Mouse (Mus musculus): Measurements from ENCODE around the gene Alox12b. TPM values are rescaled to one million over a fixed set of nuclear protein-coding genes. Genes with fewer than 3 reads are reported as not detected.

The Alox12b gene
- polyA plus RNA-seq, 1 experiment from 2014 or later, result 0.27 TPM

GRCm38 (mm10) chr11:69125041-69125851, 31.5 kb upstream of the Alox12b start:
- Histone ChIP-seq H3K4me1 (ENCODE audit: control insufficient read depth, insufficient read depth, low read length) (peaks cover 3% of the 10 kb centered on the region), H3K9ac (replicated peaks; ENCODE audit: low read length) (peak overlapping the region; percentile 40), H3K27me3 (ENCODE audit: control insufficient read depth, insufficient read depth, low read length) (peaks cover 6% of the 10 kb centered on the region; the same call in 1 of the 2 replicates), H3K4me2 (ENCODE audit: low read depth, low read length) (peak overlapping the region; percentile 78), H3K27ac (replicated peaks; ENCODE audit: low read depth, low read length) (0 out of 2 replicates have a peak overlapping the region, but pooled peaks have one; percentile 14), H3K36me3 (replicated peaks; ENCODE audit: control insufficient read depth, insufficient read depth, low read depth, low read length) (no peaks in the 10 kb centered on the region), H3K9me3 (replicated peaks; ENCODE audit: control insufficient read depth, low read length) (no peaks in the 10 kb centered on the region), H3K4me3 (ENCODE audit: low read depth, low read length) (peak overlapping the region; percentile 53)
- peak; percentile 97 for DNase-seq (ENCODE audit: low spot score)
- peak; percentile 39; the same call in 1 of the 2 replicates for ATAC-seq (replicated peaks; ENCODE audit: insufficient number of reproducible peaks, low FRiP score, low TSS enrichment, low read depth)
- under 1% methylated on average over 24 of the region's 24 CpGs for WGBS

GRCm38 (mm10) chr11:69125852-69125918, 31.1 kb upstream of the Alox12b start, which contains the start of gene Aloxe3:
Gene Aloxe3 (plus strand): TSS chr11:69125896.
- DNase-seq (ENCODE audit: low spot score) (no peak), ATAC-seq (replicated peaks; ENCODE audit: insufficient number of reproducible peaks, low FRiP score, low TSS enrichment, low read depth) (no peak)
- H3K27ac ChIP-seq (replicated peaks; ENCODE audit: low read depth, low read length), result 0 out of 2 replicates have a peak within 1 kb of the TSS, but pooled peaks have one; percentile 14
- WGBS, result 3% methylated on average over 3 of the region's 3 CpGs
- H3K9me3 ChIP-seq (replicated peaks; ENCODE audit: control insufficient read depth, low read length), result no peaks in the 10 kb centered on the region
- H3K4me2 ChIP-seq (ENCODE audit: low read depth, low read length), result peak within 1 kb of the TSS; percentile 78
- peak within 1 kb of the TSS; percentile 53 for H3K4me3 ChIP-seq (ENCODE audit: low read depth, low read length)
- peaks cover 3% of the 10 kb centered on the region for H3K4me1 ChIP-seq (ENCODE audit: control insufficient read depth, insufficient read depth, low read length)
- peaks cover 2% of the 10 kb centered on the region; the same call in 1 of the 2 replicates for H3K27me3 ChIP-seq (ENCODE audit: control insufficient read depth, insufficient read depth, low read length)
- no peaks in the 10 kb centered on the region for H3K36me3 ChIP-seq (replicated peaks; ENCODE audit: control insufficient read depth, insufficient read depth, low read depth, low read length)
- peak within 1 kb of the TSS; percentile 40 for H3K9ac ChIP-seq (replicated peaks; ENCODE audit: low read length)

DNA sequence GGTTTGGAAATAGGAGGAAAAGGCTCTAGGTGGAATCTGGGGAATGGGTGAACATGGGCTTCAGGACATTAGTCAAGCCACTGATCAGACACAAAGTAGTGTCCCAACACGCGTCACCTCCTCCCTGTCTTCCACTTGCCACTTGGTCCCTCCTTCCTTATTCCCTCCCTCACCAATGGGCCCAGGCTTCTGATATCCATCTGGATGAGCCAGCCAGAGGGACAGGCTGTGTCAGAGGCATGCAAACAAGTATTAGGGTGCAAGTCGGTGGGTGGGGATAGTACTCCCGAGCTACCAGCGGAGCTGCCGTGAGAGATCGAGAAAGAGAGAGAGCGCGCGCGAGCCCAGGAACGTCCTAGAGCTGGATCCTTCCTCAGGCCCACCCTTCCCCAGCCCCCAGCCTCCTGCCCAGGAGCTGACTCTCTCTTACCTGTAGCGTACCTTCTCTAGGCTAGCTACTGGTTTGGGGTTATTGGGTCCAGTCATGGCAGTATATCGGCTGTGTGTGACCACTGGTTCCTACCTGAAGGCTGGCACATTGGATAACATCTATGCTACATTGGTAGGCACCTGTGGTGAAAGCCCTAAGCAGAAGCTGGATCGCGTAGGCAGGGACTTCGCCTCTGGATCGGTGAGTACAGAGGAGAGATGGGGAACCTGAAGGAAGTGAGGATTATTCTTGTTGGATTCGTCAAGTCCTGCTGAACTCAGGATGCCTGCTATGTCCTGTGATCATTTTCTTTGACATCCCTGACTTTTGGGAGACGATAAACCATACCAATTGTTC, 30.7 kb upstream of the Alox12b start:
- H3K9me3 ChIP-seq (replicated peaks; ENCODE audit: control insufficient read depth, low read length), result no peaks in the 10 kb centered on the region
- no peak overlapping the region for H3K27ac ChIP-seq (replicated peaks; ENCODE audit: low read depth, low read length)
- peak overlapping the region; percentile 53 for H3K4me3 ChIP-seq (ENCODE audit: low read depth, low read length)
- 13% methylated on average over 20 of the region's 20 CpGs for WGBS
- H3K27me3 ChIP-seq (ENCODE audit: control insufficient read depth, insufficient read depth, low read length), result peaks cover 2% of the 10 kb centered on the region; the same call in 1 of the 2 replicates
- no peaks in the 10 kb centered on the region; the same call in 1 of the 2 replicates for H3K4me1 ChIP-seq (ENCODE audit: control insufficient read depth, insufficient read depth, low read length)
- ATAC-seq (replicated peaks; ENCODE audit: insufficient number of reproducible peaks, low FRiP score, low TSS enrichment, low read depth) (no peak), DNase-seq (ENCODE audit: low spot score) (peak; percentile 25)
- H3K36me3 ChIP-seq (replicated peaks; ENCODE audit: control insufficient read depth, insufficient read depth, low read depth, low read length), result no peaks in the 10 kb centered on the region
- peak overlapping the region; percentile 40; the same call in 1 of the 2 replicates for H3K9ac ChIP-seq (replicated peaks; ENCODE audit: low read length)
- H3K4me2 ChIP-seq (ENCODE audit: low read depth, low read length), result peak overlapping the region; percentile 78

- ATAC-seq (replicated peaks; ENCODE audit: insufficient number of reproducible peaks, low FRiP score, low TSS enrichment, low read depth) (no peak), DNase-seq (ENCODE audit: low spot score) (peak; percentile 2)
- no peaks in the 10 kb centered on the region for H3K36me3 ChIP-seq (replicated peaks; ENCODE audit: control insufficient read depth, insufficient read depth, low read depth, low read length)
- no peaks in the 10 kb centered on the region for H3K27me3 ChIP-seq (ENCODE audit: control insufficient read depth, insufficient read depth, low read length)
- H3K4me3 ChIP-seq (ENCODE audit: low read depth, low read length), result no peak overlapping the region
- no peak overlapping the region for H3K4me2 ChIP-seq (ENCODE audit: low read depth, low read length)
- 56% methylated on average over 2 of the region's 2 CpGs for WGBS
- no peaks in the 10 kb centered on the region for H3K4me1 ChIP-seq (ENCODE audit: control insufficient read depth, insufficient read depth, low read length)
- H3K9me3 ChIP-seq (replicated peaks; ENCODE audit: control insufficient read depth, low read length), result no peaks in the 10 kb centered on the region
- H3K9ac ChIP-seq (replicated peaks; ENCODE audit: low read length), result no peak overlapping the region
- H3K27ac ChIP-seq (replicated peaks; ENCODE audit: low read depth, low read length), result no peak overlapping the region
Measured at GRCm38 (mm10) chr11:69126706-69127095, 30.1 kb upstream of the Alox12b start.

GRCm38 (mm10) chr11:69128426-69129122, 28.2 kb upstream of the Alox12b start:
- DNase-seq (ENCODE audit: low spot score) (no peak), ATAC-seq (replicated peaks; ENCODE audit: insufficient number of reproducible peaks, low FRiP score, low TSS enrichment, low read depth) (no peak)
- WGBS, result 72% methylated on average over 8 of the region's 8 CpGs
- Histone ChIP-seq H3K36me3 (replicated peaks; ENCODE audit: control insufficient read depth, insufficient read depth, low read depth, low read length) (no peaks in the 10 kb centered on the region), H3K4me1 (ENCODE audit: control insufficient read depth, insufficient read depth, low read length) (no peaks in the 10 kb centered on the region), H3K9ac (replicated peaks; ENCODE audit: low read length) (no peak overlapping the region), H3K9me3 (replicated peaks; ENCODE audit: control insufficient read depth, low read length) (no peaks in the 10 kb centered on the region), H3K4me3 (ENCODE audit: low read depth, low read length) (no peak overlapping the region), H3K27me3 (ENCODE audit: control insufficient read depth, insufficient read depth, low read length) (no peaks in the 10 kb centered on the region), H3K27ac (replicated peaks; ENCODE audit: low read depth, low read length) (no peak overlapping the region), H3K4me2 (ENCODE audit: low read depth, low read length) (no peak overlapping the region)

DNA sequence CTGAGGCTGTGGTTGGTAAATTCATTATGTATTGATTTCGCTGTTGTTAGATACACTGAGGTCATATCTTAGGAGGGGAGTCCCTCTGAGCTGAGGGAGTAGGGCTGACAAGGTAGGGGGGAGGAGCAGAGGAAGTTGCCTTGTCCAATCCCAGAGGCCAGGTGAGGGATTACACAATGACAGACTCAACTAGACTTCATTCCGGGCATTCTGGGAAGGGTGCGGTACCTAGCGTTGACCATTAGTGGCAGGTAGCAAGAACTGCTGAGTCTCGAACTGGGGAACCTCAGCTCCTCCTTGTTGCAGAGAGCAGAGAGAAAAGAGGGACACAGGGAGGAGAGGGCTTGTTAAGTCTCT, 23.2 kb upstream of the Alox12b start:
- 11% methylated on average over 5 of the region's 5 CpGs for WGBS
- H3K4me1 ChIP-seq (ENCODE audit: control insufficient read depth, insufficient read depth, low read length), result no peaks in the 10 kb centered on the region
- H3K9ac ChIP-seq (replicated peaks; ENCODE audit: low read length), result no peak overlapping the region
- H3K27me3 ChIP-seq (ENCODE audit: control insufficient read depth, insufficient read depth, low read length), result no peaks in the 10 kb centered on the region
- H3K4me2 ChIP-seq (ENCODE audit: low read depth, low read length), result peak overlapping the region; percentile 75; the same call in 1 of the 2 replicates
- H3K4me3 ChIP-seq (ENCODE audit: low read depth, low read length), result peak overlapping the region; percentile 44
- H3K27ac ChIP-seq (replicated peaks; ENCODE audit: low read depth, low read length), result no peak overlapping the region; the same call in 1 of the 2 replicates
- ATAC-seq (replicated peaks; ENCODE audit: insufficient number of reproducible peaks, low FRiP score, low TSS enrichment, low read depth) (0 out of 2 replicates have a peak, but pooled peaks have one; percentile 27), DNase-seq (ENCODE audit: low spot score) (peak; percentile 59)
- no peaks in the 10 kb centered on the region for H3K9me3 ChIP-seq (replicated peaks; ENCODE audit: control insufficient read depth, low read length)
- no peaks in the 10 kb centered on the region for H3K36me3 ChIP-seq (replicated peaks; ENCODE audit: control insufficient read depth, insufficient read depth, low read depth, low read length)

- DNase-seq (ENCODE audit: low spot score) (peak; percentile 72), ATAC-seq (replicated peaks; ENCODE audit: insufficient number of reproducible peaks, low FRiP score, low TSS enrichment, low read depth) (peak; percentile 64)
- no peaks in the 10 kb centered on the region for H3K9me3 ChIP-seq (replicated peaks; ENCODE audit: control insufficient read depth, low read length)
- H3K4me2 ChIP-seq (ENCODE audit: low read depth, low read length), result peak overlapping the region; percentile 75
- no peak overlapping the region for H3K27ac ChIP-seq (replicated peaks; ENCODE audit: low read depth, low read length)
- H3K4me3 ChIP-seq (ENCODE audit: low read depth, low read length), result peak overlapping the region; percentile 44
- H3K27me3 ChIP-seq (ENCODE audit: control insufficient read depth, insufficient read depth, low read length), result no peaks in the 10 kb centered on the region
- peak overlapping the region; percentile 45 for H3K9ac ChIP-seq (replicated peaks; ENCODE audit: low read length)
- no peaks in the 10 kb centered on the region for H3K36me3 ChIP-seq (replicated peaks; ENCODE audit: control insufficient read depth, insufficient read depth, low read depth, low read length)
- WGBS, result 1% methylated on average over 34 of the region's 34 CpGs
- no peaks in the 10 kb centered on the region for H3K4me1 ChIP-seq (ENCODE audit: control insufficient read depth, insufficient read depth, low read length)
Measured at GRCm38 (mm10) chr11:69133923-69134621, 22.7 kb upstream of the Alox12b start.

Data from embryonic facial prominence, embryonic 11.5 days (tissue).